Mouse (Mus musculus) liver, embryonic 16.5 days (tissue): ENCODE data around the gene 1700034J05Rik. TPM values are rescaled to one million over a fixed set of nuclear protein-coding genes. Genes with fewer than 3 reads are reported as not detected.

Source experiments
- ATAC-seq: fragments of 200-750 bp; cut with Nextera tagmentation; 2 replicates; pipeline ENCODE4 v1.8.0; 2017; ENCODE audit warnings: low read depth, mild to moderate bottlenecking, moderate number of reproducible peaks, moderate library complexity
- H3K27ac ChIP-seq: fragments of 300-500 bp; sonication (generic); 2 replicates; pipeline ENCODE4 v1.5.1; 2014; ENCODE audit warnings: mild to moderate bottlenecking, low read length
- H3K27me3 ChIP-seq: fragments of 300-500 bp; sonication (generic); 2 replicates; pipeline ENCODE4 v1.6.1; 2014; ENCODE audit warnings: low read depth, low read length, mixed read lengths; ENCODE audit not compliant: control insufficient read depth, insufficient read depth
- H3K36me3 ChIP-seq: fragments of 300-500 bp; sonication (generic); 2 replicates; pipeline ENCODE4 v1.6.1; 2014; ENCODE audit warnings: mild to moderate bottlenecking; ENCODE audit not compliant: control insufficient read depth, insufficient read depth
- H3K4me1 ChIP-seq: fragments of 300-500 bp; sonication (generic); 2 replicates; pipeline ENCODE4 v1.6.1; 2014; ENCODE audit warnings: low read depth, low read length, mixed read lengths; ENCODE audit not compliant: control insufficient read depth
- H3K4me2 ChIP-seq: fragments of 300-500 bp; sonication (generic); 2 replicates; pipeline ENCODE4 v1.6.1; 2014; ENCODE audit warnings: low read depth, low read length, mixed read lengths
- H3K4me3 ChIP-seq: fragments of 300-500 bp; sonication (generic); 2 replicates; pipeline ENCODE4 v1.5.1; 2014; ENCODE audit warnings: low read depth, mild to moderate bottlenecking, low read length
- H3K9ac ChIP-seq: fragments of 300-500 bp; sonication (generic); 2 replicates; pipeline ENCODE4 v1.6.1; 2014; ENCODE audit warnings: low read depth, low read length
- H3K9me3 ChIP-seq: fragments of 300-500 bp; sonication (generic); replicated peaks from 2 replicates; pipeline ENCODE4 v1.6.1; 2016; ENCODE audit warnings: low read length; ENCODE audit not compliant: control insufficient read depth
- WGBS: fragments of 180-500 bp; shearing (Covaris S2); extraction: QIAGEN DNeasy Blood & Tissue Kit; methylation state at CpG from one replicate; pipeline ENCODE4 v1.1.7; 2014; ENCODE audit not compliant: insufficient replicate concordance; 5-methylcytosine and 5-hydroxymethylcytosine counted together
- polyA plus RNA-seq: library from polyadenylated mRNA; unstranded; fragments of >200 nt; fragmentation: Nextera tagmentation; extraction: Ambion mirVana; gene quantifications from 2 replicates; pipeline ENCODE4 v1.2.1, GENCODE M21; 2015

The 1700034J05Rik gene
- polyA plus RNA-seq, 1 experiment from 2014 or later, result 0.04 TPM

GRCm38 (mm10) chr6:146946327-146947029 lies 7.7 kb downstream of the 1700034J05Rik start:
- peak; percentile 46 for ATAC-seq

GRCm38 (mm10) chr6:146944830-146945229 lies 9.4 kb downstream of the 1700034J05Rik start:
- Histone ChIP-seq H3K27ac (no peak overlapping the region), H3K9me3 (no peaks in the 10 kb centered on the region), H3K27me3 (no peaks in the 10 kb centered on the region), H3K4me1 (peaks cover 13% of the 10 kb centered on the region; the same call in 1 of the 2 replicates), H3K4me2 (no peak overlapping the region), H3K9ac (no peak overlapping the region), H3K36me3 (no peaks in the 10 kb centered on the region), H3K4me3 (no peak overlapping the region)
- ATAC-seq, result no peak
- 53% methylated on average over 4 of the region's 4 CpGs for WGBS

More at GRCm38 (mm10) chr6:146946327-146947029, 7.7 kb downstream of the 1700034J05Rik start:
- no peaks in the 10 kb centered on the region for H3K36me3 ChIP-seq
- H3K4me1 ChIP-seq, result peaks cover 13% of the 10 kb centered on the region; the same call in 1 of the 2 replicates
- no peak overlapping the region for H3K4me2 ChIP-seq
- H3K9me3 ChIP-seq, result no peaks in the 10 kb centered on the region
- H3K27me3 ChIP-seq, result no peaks in the 10 kb centered on the region
- no peak overlapping the region for H3K27ac ChIP-seq
- no peak overlapping the region for H3K4me3 ChIP-seq
- WGBS, result 28% methylated on average over 6 of the region's 6 CpGs
- no peak overlapping the region for H3K9ac ChIP-seq

GRCm38 (mm10) chr6:146944009-146944408 lies 10.2 kb downstream of the 1700034J05Rik start:
- Histone ChIP-seq H3K27ac (no peak overlapping the region), H3K4me2 (no peak overlapping the region), H3K27me3 (no peaks in the 10 kb centered on the region), H3K4me1 (peaks cover 13% of the 10 kb centered on the region; the same call in 1 of the 2 replicates), H3K36me3 (no peaks in the 10 kb centered on the region), H3K9me3 (no peaks in the 10 kb centered on the region), H3K4me3 (no peak overlapping the region), H3K9ac (no peak overlapping the region)
- no peak for ATAC-seq

DNA sequence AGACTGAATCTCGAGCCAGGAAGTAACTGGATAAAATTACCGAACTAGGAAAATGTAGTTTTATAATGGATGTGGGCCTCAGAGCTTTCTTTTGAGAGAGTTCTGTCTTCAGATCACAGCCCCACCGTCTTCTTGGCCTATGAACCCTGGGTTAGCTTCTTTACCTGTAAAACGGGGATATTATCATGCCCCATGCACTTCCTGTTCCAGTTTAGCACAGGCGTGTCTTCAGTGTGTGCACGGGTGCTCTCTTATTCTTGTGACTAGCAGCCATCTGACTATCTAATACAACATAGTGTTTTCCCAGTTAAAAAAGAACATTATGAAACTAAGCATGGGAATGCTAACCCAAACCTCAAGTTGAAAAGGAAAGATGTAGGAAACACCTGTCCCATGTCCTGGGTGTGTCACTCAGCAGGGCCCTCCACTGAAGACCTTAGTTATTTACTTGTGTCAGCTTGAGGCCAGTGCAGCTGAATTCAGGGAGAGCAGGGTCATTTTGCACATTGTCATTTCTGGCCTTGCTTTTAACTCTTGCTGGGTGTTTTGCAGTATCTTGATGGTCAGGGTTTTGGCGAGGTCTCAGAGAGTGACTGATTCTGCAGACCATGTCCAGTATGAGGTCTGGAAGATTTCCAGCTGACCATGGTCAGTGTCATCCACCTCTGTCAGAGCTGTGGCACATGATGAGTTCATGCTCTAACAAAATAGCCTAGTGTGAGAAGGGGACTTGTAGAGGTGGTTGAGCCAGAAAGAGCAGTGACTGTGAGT lies 12.5 kb downstream of the 1700034J05Rik start:
- Histone ChIP-seq H3K27ac (no peak overlapping the region), H3K4me1 (peaks cover 7% of the 10 kb centered on the region; the same call in 1 of the 2 replicates), H3K4me3 (no peak overlapping the region), H3K4me2 (no peak overlapping the region), H3K9ac (no peak overlapping the region), H3K9me3 (no peaks in the 10 kb centered on the region), H3K36me3 (no peaks in the 10 kb centered on the region), H3K27me3 (no peaks in the 10 kb centered on the region)
- ATAC-seq, result no peak
- WGBS, result 48% methylated on average over 7 of the region's 7 CpGs

DNA sequence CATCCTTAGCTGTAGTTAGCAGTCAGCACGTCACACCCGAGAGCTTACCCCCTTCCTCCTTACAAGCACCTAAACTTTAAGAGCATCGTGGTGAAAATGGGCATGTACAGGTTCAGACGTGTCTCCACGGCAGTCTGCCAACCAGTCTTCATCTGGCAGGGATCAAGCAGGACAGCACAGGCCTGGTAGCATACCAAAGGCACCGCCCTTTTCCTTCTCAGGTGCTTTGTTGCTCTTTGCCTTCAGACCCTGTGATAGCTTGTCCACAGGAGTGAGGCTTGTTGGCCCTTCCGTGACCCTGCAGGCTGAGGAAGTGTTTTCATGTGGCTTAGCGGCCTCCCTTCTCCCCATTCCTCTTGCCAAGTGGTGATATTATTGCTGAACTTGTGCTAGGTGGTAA lies 15.2 kb downstream of the 1700034J05Rik start:
- 66% methylated on average over 8 of the region's 8 CpGs for WGBS
- no peaks in the 10 kb centered on the region for H3K27me3 ChIP-seq
- H3K4me2 ChIP-seq, result no peak overlapping the region
- H3K9ac ChIP-seq, result no peak overlapping the region
- no peaks in the 10 kb centered on the region for H3K4me1 ChIP-seq
- H3K9me3 ChIP-seq, result no peaks in the 10 kb centered on the region
- no peak overlapping the region for H3K4me3 ChIP-seq
- ATAC-seq, result no peak
- no peaks in the 10 kb centered on the region for H3K36me3 ChIP-seq
- H3K27ac ChIP-seq, result no peak overlapping the region

DNA sequence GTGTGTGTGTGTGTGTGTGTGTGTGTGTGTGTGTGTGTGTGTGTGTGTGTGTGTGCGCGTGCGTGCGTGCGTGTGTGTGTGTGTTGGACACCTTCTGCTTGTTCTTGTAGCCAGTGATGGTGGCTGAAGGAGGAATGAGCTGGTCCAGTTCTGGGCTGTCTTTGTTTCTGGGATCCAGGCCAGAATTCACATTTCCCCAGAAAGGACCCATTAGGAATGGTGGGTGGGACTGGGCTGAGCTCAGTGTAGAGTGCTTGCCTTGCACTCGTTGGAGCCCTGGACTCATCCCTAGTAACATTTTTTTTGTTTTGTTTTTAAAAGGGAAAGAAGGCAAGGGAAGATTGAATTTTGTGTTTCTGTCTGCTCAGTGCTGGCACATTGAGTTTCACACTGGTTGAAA lies 18.3 kb downstream of the 1700034J05Rik start:
- no peak for ATAC-seq
- WGBS, result 72% methylated on average over 6 of the region's 6 CpGs

DNA sequence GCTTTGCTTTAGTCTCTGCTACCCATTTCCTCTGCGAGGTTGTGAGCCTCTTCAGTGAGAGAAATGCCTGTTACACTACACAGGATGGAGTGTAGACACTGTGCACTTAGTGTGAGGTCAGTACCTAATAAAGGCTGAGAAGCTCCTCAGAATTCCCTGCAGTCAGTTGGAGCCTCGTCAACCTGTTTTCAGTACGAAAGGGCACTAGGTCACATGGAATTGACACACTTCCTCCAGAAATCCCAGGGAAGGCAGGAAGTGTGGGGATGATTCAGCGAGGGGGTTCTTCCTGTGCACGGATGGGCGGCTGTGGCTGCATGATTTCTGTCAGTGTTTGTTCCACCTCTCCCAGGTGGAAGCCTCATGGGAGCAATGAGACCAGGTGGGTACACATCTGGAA lies 21.1 kb downstream of the 1700034J05Rik start:
- H3K4me2 ChIP-seq, result no peak overlapping the region
- H3K27ac ChIP-seq, result no peak overlapping the region
- no peak overlapping the region for H3K4me3 ChIP-seq
- 31% methylated on average over 6 of the region's 6 CpGs for WGBS
- peak; percentile 65 for ATAC-seq
- H3K27me3 ChIP-seq, result no peaks in the 10 kb centered on the region
- H3K4me1 ChIP-seq, result no peaks in the 10 kb centered on the region; the same call in 1 of the 2 replicates
- H3K36me3 ChIP-seq, result no peaks in the 10 kb centered on the region
- no peak overlapping the region for H3K9ac ChIP-seq
- no peaks in the 10 kb centered on the region for H3K9me3 ChIP-seq

More for the DNA sequence above, 18.3 kb downstream of the 1700034J05Rik start:
- no peaks in the 10 kb centered on the region for H3K9me3 ChIP-seq
- H3K4me3 ChIP-seq, result no peak overlapping the region
- H3K36me3 ChIP-seq, result no peaks in the 10 kb centered on the region
- no peak overlapping the region for H3K9ac ChIP-seq
- H3K27ac ChIP-seq, result no peak overlapping the region
- no peaks in the 10 kb centered on the region for H3K4me1 ChIP-seq
- no peak overlapping the region for H3K4me2 ChIP-seq
- H3K27me3 ChIP-seq, result no peaks in the 10 kb centered on the region

DNA sequence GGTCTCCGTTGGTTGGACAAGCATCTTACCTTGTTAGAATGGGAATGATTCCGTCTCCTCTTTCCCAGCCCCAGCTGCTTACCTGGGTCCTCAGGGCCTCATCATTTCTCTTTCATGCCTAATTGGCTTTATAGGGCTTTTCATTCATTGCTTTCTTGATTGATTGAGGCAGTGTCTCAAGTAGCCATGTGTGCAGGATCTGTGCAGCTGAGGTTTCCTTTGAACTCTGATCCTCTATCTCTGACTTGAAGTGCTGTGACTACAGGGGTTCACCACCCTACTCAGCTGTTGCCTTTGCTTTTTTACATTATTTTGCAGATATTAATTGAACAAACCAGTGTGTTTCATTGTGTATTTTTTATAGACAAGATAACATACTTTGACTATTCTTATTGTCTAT lies 25.2 kb downstream of the 1700034J05Rik start:
- 74% methylated on average over 2 of the region's 2 CpGs for whole genome bisulfite sequencing
- no peak overlapping the region for H3K27ac ChIP-seq
- H3K4me1 ChIP-seq, result no peaks in the 10 kb centered on the region; the same call in none of the 2 replicates
- H3K4me3 ChIP-seq, result no peak overlapping the region
- no peak overlapping the region for H3K4me2 ChIP-seq
- no peaks in the 10 kb centered on the region for H3K27me3 ChIP-seq
- H3K9ac ChIP-seq, result no peak overlapping the region
- no peaks in the 10 kb centered on the region for H3K36me3 ChIP-seq
- no peaks in the 10 kb centered on the region for H3K9me3 ChIP-seq
- no peak for ATAC-seq

DNA sequence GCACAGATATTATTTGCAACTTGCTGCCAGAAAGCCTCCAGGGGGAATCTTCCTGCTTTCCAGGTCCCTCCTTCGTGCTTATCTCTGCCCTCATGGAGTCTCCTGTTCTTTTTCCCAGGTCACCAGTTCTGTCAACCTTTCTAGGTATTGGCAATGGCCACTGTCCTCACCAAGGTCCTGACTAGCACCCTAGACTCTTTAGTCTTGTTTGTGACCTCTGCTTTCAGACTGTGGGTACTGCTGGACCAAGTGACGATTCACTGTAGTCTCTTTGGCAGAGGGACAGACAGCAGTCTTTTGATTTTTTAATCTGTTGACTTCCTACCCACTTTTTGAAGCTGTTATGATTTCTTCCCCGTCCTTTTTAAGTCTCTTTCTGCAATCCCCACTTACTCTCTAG lies 26.1 kb downstream of the 1700034J05Rik start:
- Histone ChIP-seq H3K9me3 (no peaks in the 10 kb centered on the region), H3K27ac (no peak overlapping the region), H3K9ac (no peak overlapping the region), H3K4me3 (no peak overlapping the region), H3K36me3 (no peaks in the 10 kb centered on the region), H3K4me2 (no peak overlapping the region), H3K4me1 (no peaks in the 10 kb centered on the region; the same call in none of the 2 replicates), H3K27me3 (no peaks in the 10 kb centered on the region)
- no peak for ATAC-seq
- WGBS, result 38% methylated on average over 3 of the region's 3 CpGs
